Mouse (Mus musculus): Measurements from ENCODE around the gene Cpne6.

Cpne6 gene

DNA sequence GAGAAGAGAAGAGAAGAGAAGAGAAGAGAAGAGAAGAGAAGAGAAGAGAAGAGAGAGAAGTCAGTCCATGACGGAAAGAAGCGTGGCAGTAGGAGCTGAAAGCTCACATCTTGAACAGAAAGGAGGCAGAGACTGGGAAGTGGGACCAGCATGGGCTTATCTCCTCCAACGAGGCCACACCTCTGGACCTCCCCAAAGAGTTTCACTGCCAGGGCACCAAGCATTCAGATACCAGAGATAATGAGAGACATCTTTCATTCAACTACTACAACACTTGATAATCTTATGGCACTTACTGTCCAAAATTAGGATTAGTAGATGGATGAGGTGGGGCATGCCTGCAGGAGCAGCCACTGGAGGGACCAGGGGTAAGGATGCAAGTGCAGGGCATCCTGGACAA, 45.5 kb downstream of the Cpne6 start:
- DNase-seq (ENCODE audit: low read depth) = no peak

DNA sequence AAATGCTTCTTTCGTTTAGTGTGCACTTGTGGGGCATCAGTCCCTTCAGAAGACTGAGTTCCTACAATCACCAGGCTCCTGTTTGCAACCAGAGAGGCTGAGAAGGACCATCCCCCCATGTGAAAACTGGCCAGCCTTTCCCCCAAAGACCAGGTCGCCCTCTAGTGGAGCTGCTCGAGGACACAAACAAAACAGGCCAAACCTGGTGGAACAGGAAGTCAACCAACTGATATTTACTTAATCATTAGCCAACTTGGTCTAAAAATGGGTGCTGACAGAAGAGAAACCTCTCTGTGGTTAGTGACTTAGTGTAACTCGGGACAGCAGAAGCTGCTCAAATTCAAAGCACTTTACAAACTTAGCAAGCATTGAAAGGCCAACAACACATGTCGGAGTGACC, 46.8 kb downstream of the Cpne6 start:
- DNase-seq (ENCODE audit: low read depth) = peak; percentile 89

- peak; percentile 32 for DNase-seq (ENCODE audit: low read depth)
These were observed 47.3 kb downstream of the Cpne6 start for GRCm38 (mm10) chr14:55557587-55557986.

GRCm38 (mm10) chr14:55558740-55559448, 48.6 kb downstream of the Cpne6 start:
- DNase-seq (ENCODE audit: low read depth) = peak; percentile 23

DNA sequence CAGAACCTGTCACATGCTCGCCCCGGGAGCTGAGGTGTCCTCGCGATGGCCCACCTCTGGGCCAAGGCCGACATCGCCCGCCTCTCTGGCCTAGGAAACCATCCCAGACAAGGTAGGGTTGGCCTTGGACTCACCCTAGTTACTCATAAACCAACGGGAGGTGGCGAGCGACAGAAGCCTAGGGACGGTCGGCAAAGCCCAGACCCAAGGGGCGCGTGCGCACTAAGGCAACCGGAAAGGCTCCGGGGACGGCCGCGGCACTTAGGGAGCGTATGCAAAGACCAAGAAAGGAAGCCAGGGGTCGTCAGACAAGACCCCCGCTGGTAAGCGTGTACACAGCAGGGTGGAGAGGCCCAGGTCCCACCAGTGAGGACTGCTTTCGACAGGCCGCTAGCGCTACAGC, 49.6 kb downstream of the Cpne6 start, which contains the start of gene Dcaf11:
Dcaf11 (plus strand) TSS at position 208 of the 403 bp plus-strand sequence.
- DNase-seq (ENCODE audit: low read depth) = peak; percentile 94

DNA sequence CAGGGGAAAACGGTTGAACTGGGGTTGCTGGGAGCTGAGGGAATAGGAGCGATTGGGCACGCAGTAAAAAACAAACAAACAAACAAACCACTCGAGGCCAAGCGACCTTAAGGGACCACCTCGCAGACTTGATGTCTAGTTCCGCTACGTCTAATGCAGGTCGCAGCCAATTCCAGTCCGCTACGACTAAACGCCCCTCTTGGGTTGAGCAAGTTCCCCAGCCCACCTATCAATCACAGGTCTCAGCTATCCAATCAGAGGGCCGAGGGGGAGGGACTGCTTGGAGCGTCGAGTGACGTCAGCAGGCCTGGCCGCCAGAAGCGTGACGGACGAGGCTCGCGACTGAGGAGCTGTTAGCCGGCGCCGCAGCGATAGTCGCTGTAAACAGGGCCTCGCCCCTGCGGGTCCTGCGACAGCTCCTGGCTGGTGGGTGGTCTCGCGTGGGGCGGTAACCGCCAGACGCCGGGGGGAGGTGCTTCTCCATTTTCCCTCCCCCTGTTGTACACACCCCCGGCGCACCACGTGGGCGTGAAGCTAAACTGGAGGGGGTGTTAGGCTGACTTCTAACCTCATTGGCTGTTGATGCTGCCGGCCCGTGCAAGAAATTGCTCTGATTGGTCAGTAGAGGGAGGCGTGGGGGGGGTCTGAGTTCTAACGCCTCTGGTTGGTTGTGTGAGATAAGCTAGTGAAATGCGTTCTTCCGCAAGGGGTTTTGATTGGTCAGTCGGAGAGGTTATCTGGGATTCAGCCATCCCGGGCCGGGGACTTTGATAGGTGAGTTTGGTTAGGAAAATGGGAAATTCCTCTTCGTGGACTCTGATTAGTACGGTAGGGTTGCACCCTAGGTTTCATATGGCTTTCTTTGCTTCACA, 50.2 kb downstream of the Cpne6 start, which contains the start of gene A730061H03Rik:
A730061H03Rik (minus strand) TSS at position 205 of the 872 bp plus-strand sequence.
- peak; percentile 99 for DNase-seq (ENCODE audit: low read depth)

DNA sequence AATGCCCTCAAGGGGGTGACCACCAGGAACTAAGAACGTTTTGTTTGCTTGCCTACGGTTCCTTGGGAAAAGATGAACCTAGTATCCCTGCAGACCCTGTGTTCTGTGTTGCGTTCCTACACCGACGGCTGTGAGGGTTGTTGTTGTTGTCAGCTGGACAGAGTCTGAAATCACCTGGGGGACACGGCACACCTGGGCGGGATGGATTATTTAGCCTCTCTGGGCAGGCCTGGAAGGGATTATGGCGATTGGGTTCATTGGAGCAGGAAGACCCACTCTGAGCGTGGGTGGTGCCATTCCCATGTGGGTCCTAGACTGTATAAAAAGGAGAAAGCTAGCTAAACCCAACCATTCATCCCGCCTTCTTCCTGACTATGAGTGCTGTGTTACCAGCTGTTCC, 51.6 kb downstream of the Cpne6 start:
- no peak for DNase-seq (ENCODE audit: low read depth)

DNA sequence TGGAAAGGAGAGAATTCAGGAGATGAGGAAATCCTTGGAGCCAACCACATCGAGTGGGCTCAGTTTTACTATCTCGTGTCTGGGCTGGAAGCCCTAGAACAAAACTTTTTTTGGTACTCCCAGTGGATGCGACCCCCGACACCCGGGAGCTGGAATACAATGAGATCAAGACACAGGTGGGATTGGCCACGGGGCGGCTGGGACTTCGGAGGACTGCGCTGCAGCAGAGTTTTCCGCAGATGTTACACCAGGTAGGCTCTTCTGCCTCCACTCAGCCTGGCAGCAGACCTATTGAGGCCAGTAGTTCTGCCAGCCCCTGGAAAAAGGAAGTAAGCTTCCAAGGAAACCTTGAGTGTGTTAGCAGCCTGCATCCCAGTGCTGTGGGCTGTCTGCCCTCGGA, 53.0 kb downstream of the Cpne6 start:
- DNase-seq (ENCODE audit: low read depth) = no peak

DNA sequence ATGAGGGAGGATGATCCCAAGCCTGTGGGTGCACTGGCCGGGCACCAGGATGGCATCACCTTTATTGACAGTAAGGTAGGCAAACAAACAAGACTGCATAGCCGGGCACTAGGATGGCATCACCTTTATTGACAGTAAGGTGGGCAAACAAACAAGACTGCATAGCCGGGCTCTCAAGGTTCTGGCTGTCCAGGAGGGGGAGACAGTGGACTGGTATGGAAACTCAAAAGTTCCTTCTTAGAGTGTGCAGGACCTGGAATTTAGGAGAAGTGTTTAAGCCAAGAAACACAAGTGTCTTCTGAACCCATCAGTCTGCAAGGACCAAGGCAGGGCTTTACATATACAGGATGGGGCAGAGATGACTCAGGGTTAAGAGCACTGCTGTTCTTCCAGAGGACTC, 55.5 kb downstream of the Cpne6 start:
- DNase-seq (ENCODE audit: low read depth) = no peak

Measured in induced T-regulatory cell, adult 2 months (primary cell).